Mouse (Mus musculus) embryonic facial prominence, embryonic 14.5 days (tissue): Measurements from ENCODE around the gene Mkln1. TPM values are rescaled to one million over a fixed set of nuclear protein-coding genes. Genes with fewer than 3 reads are reported as not detected.

Source experiments
- ATAC-seq: fragments of 200-750 bp; cut with Nextera tagmentation; 2 replicates; pipeline ENCODE4 v1.8.0; 2017; ENCODE audit warnings: low read depth, moderate number of reproducible peaks, moderate TSS enrichment
- DNase-seq: peaks from one replicate; pipeline ENCODE4 v3.0.0-alpha.2; 2015; ENCODE audit warnings: low spot score
- H3K27ac ChIP-seq: fragments of 300-500 bp; sonication (generic); replicated peaks from 2 replicates; pipeline ENCODE4 v1.5.1; 2014; ENCODE audit warnings: low read depth, mild to moderate bottlenecking, low read length, moderate library complexity
- H3K27me3 ChIP-seq: fragments of 300-500 bp; sonication (generic); replicated peaks from 2 replicates; pipeline ENCODE4 v1.6.1; 2014; ENCODE audit warnings: low read length; ENCODE audit not compliant: control insufficient read depth, insufficient read depth
- H3K36me3 ChIP-seq: fragments of 300-500 bp; sonication (generic); 2 replicates; pipeline ENCODE4 v1.6.1; 2014; ENCODE audit warnings: low read length, mixed read lengths; ENCODE audit not compliant: control insufficient read depth, insufficient read depth
- H3K4me1 ChIP-seq: fragments of 300-500 bp; sonication (generic); 2 replicates; pipeline ENCODE4 v1.6.1; 2014; ENCODE audit warnings: antibody characterized with exemption, low read length; ENCODE audit not compliant: control insufficient read depth, insufficient read depth
- H3K4me2 ChIP-seq: fragments of 300-500 bp; sonication (generic); 2 replicates; pipeline ENCODE4 v1.6.1; 2014; ENCODE audit warnings: low read depth, mild to moderate bottlenecking, low read length, moderate library complexity, mixed read lengths
- H3K4me3 ChIP-seq: fragments of 300-500 bp; sonication (generic); 2 replicates; pipeline ENCODE4 v1.5.1; 2014; ENCODE audit warnings: low read depth, mild to moderate bottlenecking, low read length
- H3K9ac ChIP-seq: fragments of 300-500 bp; sonication (generic); 2 replicates; pipeline ENCODE4 v1.6.1; 2014; ENCODE audit warnings: low read depth, mild to moderate bottlenecking, low read length, moderate library complexity, mixed read lengths
- H3K9me3 ChIP-seq: fragments of 300-500 bp; sonication (generic); 2 replicates; pipeline ENCODE4 v1.6.1; 2016; ENCODE audit warnings: low read length; ENCODE audit not compliant: control insufficient read depth
- WGBS: fragments of 180-500 bp; shearing (Covaris S2); extraction: QIAGEN DNeasy Blood & Tissue Kit; methylation state at CpG from one replicate; pipeline ENCODE4 v1.1.7; 2014; 5-methylcytosine and 5-hydroxymethylcytosine counted together
- polyA plus RNA-seq: library from polyadenylated mRNA; unstranded; fragments of >200 nt; fragmentation: Nextera tagmentation; extraction: Ambion mirVana; gene quantifications from 2 replicates; pipeline ENCODE4 v1.2.1, GENCODE M21; 2014

Mkln1 gene
- polyA plus RNA-seq, 1 experiment from 2014 or later, result 155 TPM

DNA sequence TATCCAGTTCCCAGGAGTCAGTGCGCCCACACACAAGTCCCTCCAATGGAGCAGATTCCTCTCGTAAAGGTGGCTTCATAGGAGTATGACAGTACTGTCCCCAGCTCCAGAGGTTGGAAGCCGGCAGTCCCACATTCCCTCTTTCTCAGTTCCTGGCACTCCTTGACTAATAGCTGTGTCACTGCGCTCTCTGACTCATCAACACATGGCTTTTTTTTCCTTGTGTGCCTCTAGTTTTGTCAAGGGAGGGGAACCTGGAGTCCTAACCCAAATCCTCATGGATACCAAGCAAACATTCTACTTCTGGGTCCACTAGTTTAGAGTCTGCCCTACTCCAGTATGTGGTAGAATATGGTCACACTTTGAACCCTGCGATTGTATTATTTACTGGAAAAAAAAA lies 136.2 kb downstream of the Mkln1 start:
- 94% methylated on average over 5 of the region's 5 CpGs for WGBS

DNA sequence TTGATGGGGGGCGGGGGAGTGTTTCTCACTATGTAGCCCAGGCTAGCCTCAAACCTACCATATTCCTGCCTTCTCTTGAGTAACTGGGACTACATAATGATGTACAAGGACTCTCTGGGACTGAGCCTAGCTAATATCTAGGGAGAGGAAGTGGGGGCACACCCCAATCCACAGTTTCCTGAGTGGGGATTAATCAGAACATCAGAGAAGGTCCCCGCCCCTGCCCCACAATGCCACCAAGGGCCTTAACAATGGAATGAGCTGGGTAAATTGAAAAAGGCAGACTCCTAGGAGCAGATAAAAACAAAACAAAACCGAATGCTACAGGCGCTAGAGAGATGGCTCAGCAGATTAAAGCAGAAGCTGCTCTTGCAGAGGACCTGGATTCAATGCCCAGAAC lies 138.7 kb downstream of the Mkln1 start:
- Histone ChIP-seq H3K4me2 (no peak overlapping the region), H3K4me3 (no peak overlapping the region), H3K9me3 (0 out of 2 replicates have a peak, but pooled peaks cover 2% of the 10 kb centered on the region), H3K27ac (no peak overlapping the region), H3K27me3 (no peaks in the 10 kb centered on the region), H3K9ac (no peak overlapping the region), H3K36me3 (no peaks in the 10 kb centered on the region), H3K4me1 (no peaks in the 10 kb centered on the region)
- DNase-seq (no peak), ATAC-seq (no peak)
- WGBS, result 78% methylated on average over 4 of the region's 4 CpGs

More for the DNA sequence above, 136.2 kb downstream of the Mkln1 start:
- no peak for DNase-seq
- no peak overlapping the region for H3K4me3 ChIP-seq
- no peaks in the 10 kb centered on the region for H3K27me3 ChIP-seq
- H3K9me3 ChIP-seq, result no peaks in the 10 kb centered on the region
- no peak overlapping the region for H3K9ac ChIP-seq
- no peak overlapping the region for H3K27ac ChIP-seq
- H3K4me2 ChIP-seq, result no peak overlapping the region
- H3K36me3 ChIP-seq, result no peaks in the 10 kb centered on the region
- ATAC-seq, result no peak
- H3K4me1 ChIP-seq, result no peaks in the 10 kb centered on the region

DNA sequence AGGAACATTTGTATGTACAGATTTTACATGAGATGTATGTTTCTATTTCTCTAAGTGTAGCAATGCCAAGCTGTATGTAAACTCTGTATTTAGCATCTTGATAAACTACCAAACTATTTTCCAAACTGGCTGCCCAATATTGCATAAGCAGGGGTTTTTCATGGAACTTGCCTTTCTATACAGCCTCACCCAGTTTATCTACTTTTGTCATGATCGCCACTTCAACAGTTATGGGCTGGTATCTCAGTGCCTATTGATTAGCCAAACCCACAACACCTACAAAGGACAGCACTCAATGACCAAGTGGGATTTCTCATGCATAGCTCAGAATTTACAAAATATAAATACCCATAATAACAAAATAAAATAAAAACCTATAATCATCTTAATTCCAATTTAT lies 139.6 kb downstream of the Mkln1 start:
- WGBS, result 98% methylated on average over 1 of the region's 1 CpGs
- Histone ChIP-seq H3K4me2 (no peak overlapping the region), H3K27ac (no peak overlapping the region), H3K9me3 (0 out of 2 replicates have a peak, but pooled peaks cover 2% of the 10 kb centered on the region), H3K27me3 (no peaks in the 10 kb centered on the region), H3K4me1 (no peaks in the 10 kb centered on the region), H3K36me3 (no peaks in the 10 kb centered on the region), H3K4me3 (no peak overlapping the region), H3K9ac (no peak overlapping the region)
- DNase-seq (no peak), ATAC-seq (no peak)

DNA sequence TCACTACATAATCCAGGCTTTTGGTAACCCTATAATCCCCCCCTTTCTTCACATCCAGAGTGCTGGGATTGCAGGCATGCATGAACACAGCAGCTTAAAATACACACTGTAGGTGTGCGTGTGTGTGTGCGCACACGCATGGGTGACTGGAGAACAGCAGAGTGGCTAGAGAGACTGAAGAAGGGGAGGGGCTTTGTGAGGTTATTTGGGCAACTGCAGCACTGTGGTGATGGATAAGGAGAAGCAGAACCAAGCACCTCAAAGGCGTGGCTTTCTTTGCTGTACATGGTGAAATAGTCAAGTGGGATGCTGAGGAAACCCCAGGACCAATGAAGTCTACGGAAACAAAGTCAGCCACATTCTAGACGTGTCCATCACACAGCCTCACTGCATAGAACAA lies 141.5 kb downstream of the Mkln1 start:
- Histone ChIP-seq H3K9me3 (0 out of 2 replicates have a peak, but pooled peaks cover 2% of the 10 kb centered on the region), H3K4me2 (no peak overlapping the region), H3K9ac (no peak overlapping the region), H3K36me3 (no peaks in the 10 kb centered on the region), H3K4me1 (no peaks in the 10 kb centered on the region), H3K4me3 (no peak overlapping the region), H3K27ac (no peak overlapping the region), H3K27me3 (no peaks in the 10 kb centered on the region)
- no peak for DNase-seq
- ATAC-seq, result no peak
- 82% methylated on average over 6 of the region's 6 CpGs for WGBS

DNA sequence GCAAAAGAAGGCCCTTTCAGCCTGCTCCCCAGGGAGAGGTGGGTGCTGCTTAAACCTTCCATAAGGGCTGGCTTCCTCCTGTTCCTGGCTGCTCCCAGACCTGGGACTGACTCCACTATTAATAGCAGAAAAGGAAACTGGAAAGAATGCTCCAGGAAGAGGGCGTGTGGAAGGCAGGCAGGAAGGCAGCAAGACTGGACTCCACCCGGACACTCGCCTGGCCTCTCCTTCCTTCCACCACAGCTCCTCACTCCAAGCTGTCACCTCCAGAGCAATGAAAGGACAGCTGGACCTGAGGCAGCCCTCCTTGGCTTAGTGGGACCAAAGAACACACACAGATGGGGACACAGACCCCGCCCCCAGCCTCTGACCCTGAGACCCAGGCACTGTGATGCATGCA lies 145.8 kb downstream of the Mkln1 start:
- Histone ChIP-seq H3K9me3 (0 out of 2 replicates have a peak, but pooled peaks cover 2% of the 10 kb centered on the region), H3K27me3 (no peaks in the 10 kb centered on the region), H3K4me2 (no peak overlapping the region), H3K4me3 (no peak overlapping the region), H3K36me3 (no peaks in the 10 kb centered on the region), H3K4me1 (0 out of 2 replicates have a peak, but pooled peaks cover under 1% of the 10 kb centered on the region), H3K27ac (no peak overlapping the region), H3K9ac (no peak overlapping the region)
- no peak for DNase-seq
- WGBS, result 51% methylated on average over 4 of the region's 4 CpGs
- no peak for ATAC-seq

DNA sequence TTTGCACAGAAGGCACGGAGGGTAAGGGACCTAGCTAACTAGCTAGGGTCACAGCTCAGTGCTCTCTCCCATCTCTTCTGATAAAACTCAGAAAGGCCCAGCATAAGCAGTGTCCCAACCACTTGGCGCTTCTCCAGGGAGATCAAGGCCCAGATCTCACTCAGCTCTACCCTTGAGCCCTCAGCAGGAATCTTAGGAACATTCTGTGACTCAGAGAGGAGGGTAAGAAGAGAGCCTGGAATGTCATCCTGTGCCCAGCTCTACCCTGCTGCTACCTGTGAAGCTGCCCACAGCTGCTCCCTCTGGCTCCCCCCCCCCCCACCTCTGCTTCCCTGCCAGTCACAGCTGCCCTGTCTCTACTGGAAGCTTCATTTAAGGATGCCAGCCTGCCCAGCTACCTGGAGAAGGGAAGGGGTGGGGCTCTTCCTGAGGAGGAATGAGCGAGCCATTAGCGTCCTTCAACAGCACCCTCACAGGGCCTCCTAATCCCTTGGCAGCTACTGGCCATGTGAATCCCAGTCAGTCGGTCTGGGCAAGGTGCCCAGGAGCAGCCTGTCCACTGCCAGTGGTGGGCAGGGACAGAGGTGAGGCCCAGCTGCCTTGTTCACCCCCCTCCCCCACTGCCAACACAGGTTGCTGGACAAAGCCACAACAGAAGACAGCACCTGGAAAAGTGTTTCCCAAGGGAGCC lies 151.0 kb downstream of the Mkln1 start:
- Histone ChIP-seq H3K4me3 (no peak overlapping the region), H3K9me3 (no peaks in the 10 kb centered on the region), H3K27me3 (no peaks in the 10 kb centered on the region), H3K4me1 (0 out of 2 replicates have a peak, but pooled peaks cover 4% of the 10 kb centered on the region), H3K27ac (no peak overlapping the region), H3K4me2 (no peak overlapping the region), H3K36me3 (no peaks in the 10 kb centered on the region), H3K9ac (no peak overlapping the region)
- ATAC-seq (peak; percentile 62), DNase-seq (peak; percentile 67)
- 75% methylated on average over 5 of the region's 5 CpGs for WGBS

DNA sequence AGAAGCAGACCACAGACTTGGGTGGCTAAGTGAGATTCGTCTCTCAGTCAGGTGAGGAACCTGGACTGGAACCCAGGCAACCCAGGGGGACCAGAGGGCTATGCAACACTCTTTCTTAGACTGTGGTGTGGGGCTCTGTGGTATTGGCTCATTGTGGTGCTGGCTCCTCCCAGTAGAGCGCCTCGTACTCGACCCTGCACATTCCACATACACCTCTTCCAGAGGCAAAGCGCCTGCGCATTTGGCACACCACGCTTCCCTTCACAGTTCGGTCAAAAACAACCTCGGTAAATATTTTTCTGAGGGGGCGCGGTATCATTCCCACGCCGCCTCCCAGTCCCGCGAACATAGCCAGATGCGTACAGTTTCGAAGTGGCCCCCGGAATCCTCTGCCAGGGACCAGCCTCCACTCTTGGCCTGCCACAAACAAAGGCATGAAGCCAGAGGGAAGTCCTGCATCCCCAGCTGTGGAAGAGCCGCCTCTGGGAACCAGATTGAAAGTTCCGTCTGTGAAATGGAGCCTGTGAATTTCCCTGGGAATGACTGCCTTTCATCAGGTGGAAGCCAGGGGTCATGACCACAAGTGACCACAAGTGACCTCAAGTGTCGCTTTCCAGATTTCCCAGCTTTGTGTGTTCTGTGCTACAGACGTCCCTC lies 152.5 kb downstream of the Mkln1 start:
- WGBS, result 64% methylated on average over 22 of the region's 22 CpGs
- Histone ChIP-seq H3K27me3 (no peaks in the 10 kb centered on the region), H3K9ac (no peak overlapping the region), H3K27ac (no peak overlapping the region), H3K4me1 (0 out of 2 replicates have a peak, but pooled peaks cover 4% of the 10 kb centered on the region), H3K36me3 (no peaks in the 10 kb centered on the region), H3K4me3 (no peak overlapping the region), H3K9me3 (no peaks in the 10 kb centered on the region), H3K4me2 (no peak overlapping the region)
- DNase-seq (no peak), ATAC-seq (no peak)

DNA sequence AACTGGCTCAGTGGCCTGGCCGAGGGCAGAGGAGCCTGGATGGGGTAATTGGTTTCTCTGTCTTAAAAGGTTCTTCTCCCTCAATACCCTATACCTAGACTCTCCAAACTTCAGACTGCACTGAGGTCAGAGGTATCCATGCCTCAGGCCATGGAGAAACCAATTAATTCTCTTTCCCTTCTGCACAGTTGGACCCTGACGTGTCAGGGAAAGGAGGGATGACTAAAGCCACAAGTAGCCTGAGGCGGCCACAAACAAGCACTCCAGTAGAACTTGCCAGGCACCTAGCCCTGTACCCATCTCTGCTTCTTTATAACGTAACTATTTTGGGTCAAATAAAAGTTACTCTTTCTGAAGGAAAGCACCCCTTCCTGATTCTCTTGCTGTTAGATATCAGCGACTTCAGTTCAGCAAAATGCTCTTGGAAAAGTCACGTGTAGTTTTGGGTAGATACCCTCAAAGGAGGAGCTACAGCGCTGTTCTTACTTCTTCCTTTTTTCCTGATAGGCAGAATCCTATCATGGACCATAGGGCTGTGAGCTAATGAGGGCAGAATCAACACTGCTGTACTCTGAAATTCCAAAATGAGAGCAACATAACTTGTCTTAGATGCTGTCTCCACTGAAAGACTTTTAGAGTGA lies 158.0 kb downstream of the Mkln1 start:
- H3K9ac ChIP-seq, result no peak overlapping the region
- no peak for ATAC-seq
- H3K27ac ChIP-seq, result no peak overlapping the region
- WGBS, result 77% methylated on average over 7 of the region's 7 CpGs
- H3K27me3 ChIP-seq, result peaks cover 21% of the 10 kb centered on the region
- no peaks in the 10 kb centered on the region for H3K36me3 ChIP-seq
- H3K4me2 ChIP-seq, result no peak overlapping the region
- no peaks in the 10 kb centered on the region for H3K9me3 ChIP-seq
- no peak overlapping the region for H3K4me3 ChIP-seq
- no peak for DNase-seq
- H3K4me1 ChIP-seq, result no peaks in the 10 kb centered on the region
